In the genomic region with DNA sequence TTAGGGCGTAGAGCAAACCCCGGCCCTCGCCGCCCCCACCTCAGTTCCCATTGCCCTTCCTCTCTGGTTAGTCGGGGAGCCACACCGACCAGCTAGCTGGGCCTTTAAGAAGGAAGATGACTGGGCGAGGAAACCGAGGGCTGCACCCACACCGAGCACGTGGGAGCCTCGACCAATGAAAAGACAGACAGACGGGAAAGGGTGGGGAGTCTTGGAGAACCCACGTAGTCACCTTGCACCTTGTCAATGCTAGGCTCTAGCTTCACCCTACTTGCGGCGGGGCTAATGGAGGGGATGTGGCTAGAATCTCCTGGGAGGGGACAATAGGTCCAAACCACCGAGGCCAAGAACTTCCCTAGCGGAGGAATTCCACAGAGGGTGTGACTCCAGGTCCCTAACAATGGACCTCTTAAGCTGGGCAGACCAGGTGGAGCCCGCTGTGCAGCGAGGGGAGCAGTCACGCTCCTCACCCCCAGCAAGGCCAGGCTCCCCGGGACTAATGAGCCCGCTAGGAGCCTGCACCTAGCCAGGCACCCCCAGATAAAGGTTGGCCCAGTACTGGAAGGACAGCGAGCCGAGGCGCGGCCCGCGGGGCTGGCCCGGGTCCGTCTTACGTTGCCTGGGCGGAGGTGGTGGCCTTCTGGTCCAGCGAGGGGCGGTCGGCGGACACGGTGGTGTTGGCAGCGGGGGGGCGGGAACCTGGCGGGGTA, we compare ENCODE assay signal across 8 mouse cellular contexts. TPM values are rescaled to one million over a fixed set of nuclear protein-coding genes. Genes with fewer than 3 reads are reported as not detected.
DNase-seq lines count a peak whose midpoint lies in the region; ATAC-seq lines count a peak whose summit lies in the region.

No protein-coding gene starts in this region.

- peak; percentile 93 for DNase-seq in CD4-positive, CD25-positive, alpha-beta regulatory T cell, adult 2 months (ENCODE audit: low read depth, low spot score)
- DNase-seq in brain, embryonic 18.5 days (ENCODE audit: low read depth, low spot score): peak; percentile 69
- peak; percentile 90 for DNase-seq in liver
- DNase-seq in splenic B cell, adult 2 months (ENCODE audit: low read depth, low spot score): peak; percentile 91

- peak overlapping the region; percentile 67 for H3K9ac ChIP-seq in heart, embryonic 11.5 days (ENCODE audit: low read depth, low read length)
- peak overlapping the region; percentile 67 for H3K9ac ChIP-seq in kidney, embryonic 16.5 days (replicated peaks; ENCODE audit: low read length)

- peaks cover 17% of the 10 kb centered on the region for H3K27me3 ChIP-seq in heart, embryonic 11.5 days (ENCODE audit: control insufficient read depth, insufficient read depth, low read length)
- peaks cover 8% of the 10 kb centered on the region for H3K27me3 ChIP-seq in kidney, embryonic 16.5 days (ENCODE audit: insufficient read depth, low read length)
- H3K27me3 ChIP-seq in splenic B cell, adult 2 months (ENCODE audit: control insufficient read depth, insufficient read depth, low read length, poor library complexity, severe bottlenecking): no peaks in the 10 kb centered on the region

- H3K36me3 ChIP-seq in heart, embryonic 11.5 days (ENCODE audit: control insufficient read depth, insufficient read depth, low read length): peaks cover 5% of the 10 kb centered on the region
- peaks cover 6% of the 10 kb centered on the region for H3K36me3 ChIP-seq in kidney, embryonic 16.5 days (ENCODE audit: insufficient read depth, low read length)
- H3K36me3 ChIP-seq in splenic B cell, adult 2 months (ENCODE audit: control insufficient read depth, insufficient read depth, low read length, poor library complexity, severe bottlenecking): no peaks in the 10 kb centered on the region

- peak; percentile 93 for ATAC-seq in erythroid progenitor cell, adult 5-6 weeks (replicated peaks; ENCODE audit: low FRiP score, poor library complexity, severe bottlenecking)
- ATAC-seq in heart, embryonic 11.5 days (replicated peaks; ENCODE audit: insufficient number of reproducible peaks, low FRiP score, low TSS enrichment): peak; percentile 79
- peak; percentile 77 for ATAC-seq in kidney, embryonic 16.5 days (ENCODE audit: low FRiP score, low TSS enrichment)
- peak; percentile 80 for ATAC-seq in monocyte, adult 5-6 weeks (replicated peaks; ENCODE audit: insufficient number of reproducible peaks, low FRiP score, low TSS enrichment, poor library complexity, severe bottlenecking)

- no peaks in the 10 kb centered on the region for H3K9me3 ChIP-seq in heart, embryonic 11.5 days (replicated peaks; ENCODE audit: control insufficient read depth, low read length)
- H3K9me3 ChIP-seq in kidney, embryonic 16.5 days (ENCODE audit: low read length): no peaks in the 10 kb centered on the region

- WGBS in heart, embryonic 11.5 days (ENCODE audit: insufficient replicate concordance): under 1% methylated on average over 39 of the region's 40 CpGs
- under 1% methylated on average over 39 of the region's 40 CpGs for WGBS in kidney, embryonic 16.5 days

- H3K27ac ChIP-seq in heart, embryonic 11.5 days (ENCODE audit: low read depth, low read length): no peak overlapping the region
- peak overlapping the region; percentile 54 for H3K27ac ChIP-seq in kidney, embryonic 16.5 days (ENCODE audit: low read length)

- H3K4me2 ChIP-seq in heart, embryonic 11.5 days: peak overlapping the region; percentile 94
- peak overlapping the region; percentile 87 for H3K4me2 ChIP-seq in kidney, embryonic 16.5 days (replicated peaks; ENCODE audit: low read depth, low read length)

- H3K4me1 ChIP-seq in heart, embryonic 11.5 days (ENCODE audit: control insufficient read depth, insufficient read depth, low read length): peaks cover 27% of the 10 kb centered on the region
- H3K4me1 ChIP-seq in kidney, embryonic 16.5 days (ENCODE audit: insufficient read depth, low read length): peaks cover 44% of the 10 kb centered on the region

- peak overlapping the region; percentile 60 for H3K4me3 ChIP-seq in heart, embryonic 11.5 days (ENCODE audit: low read depth, low read length)
- peak overlapping the region; percentile 67 for H3K4me3 ChIP-seq in kidney, embryonic 16.5 days (ENCODE audit: low read length)

RNA-seq across cellular contexts. Expression of a gene that starts 3.1 kb away (rescaled TPM):
- 1.8 and 3.8 TPM in 2 replicates for total RNA-seq in erythroid progenitor cell, adult 5-6 weeks (2015; ENCODE audit: low replicate concordance)
- total RNA-seq in erythroid progenitor cell, adult 5-6 weeks (2017; ENCODE audit: low replicate concordance): 3.5 TPM in 2 replicates
- polyA plus RNA-seq in heart, embryonic 11.5 days (2014; fragmentation: Nextera tagmentation; extraction: Ambion mirVana): 7.9 TPM in 2 replicates
- polyA plus RNA-seq in kidney, embryonic 16.5 days (2015; fragmentation: Nextera tagmentation; extraction: Ambion mirVana): 21.3 and 22.5 TPM in 2 replicates
- 15.7 to 30.9 TPM (median 22.4 TPM) in 3 replicates for total RNA-seq in monocyte, adult 5-6 weeks (2017)

RNA-seq across cellular contexts. Expression of a gene that starts 10.9 kb away (rescaled TPM):
- not detected in 2 replicates for total RNA-seq in erythroid progenitor cell, adult 5-6 weeks (2015; ENCODE audit: low replicate concordance)
- total RNA-seq in erythroid progenitor cell, adult 5-6 weeks (2017; ENCODE audit: low replicate concordance): not detected in 2 replicates
- polyA plus RNA-seq in heart, embryonic 11.5 days (2014; fragmentation: Nextera tagmentation; extraction: Ambion mirVana): not detected in 2 replicates
- not detected in 2 replicates for polyA plus RNA-seq in kidney, embryonic 16.5 days (2015; fragmentation: Nextera tagmentation; extraction: Ambion mirVana)
- not detected in 3 replicates for total RNA-seq in monocyte, adult 5-6 weeks (2017)

RNA-seq across cellular contexts. Expression of a gene that starts 11.7 kb away (rescaled TPM):
- total RNA-seq in erythroid progenitor cell, adult 5-6 weeks (2015; ENCODE audit: low replicate concordance): 20.1 and 28.5 TPM in 2 replicates
- 30.0 and 31.4 TPM in 2 replicates for total RNA-seq in erythroid progenitor cell, adult 5-6 weeks (2017; ENCODE audit: low replicate concordance)
- polyA plus RNA-seq in heart, embryonic 11.5 days (2014; fragmentation: Nextera tagmentation; extraction: Ambion mirVana): 165 and 178 TPM in 2 replicates
- 175 and 179 TPM in 2 replicates for polyA plus RNA-seq in kidney, embryonic 16.5 days (2015; fragmentation: Nextera tagmentation; extraction: Ambion mirVana)
- 37.2 to 55.7 TPM (median 39.0 TPM) in 3 replicates for total RNA-seq in monocyte, adult 5-6 weeks (2017)

RNA-seq across cellular contexts. Expression of a gene that starts 45.9 kb away (rescaled TPM):
- 13.8 and 16.6 TPM in 2 replicates for total RNA-seq in erythroid progenitor cell, adult 5-6 weeks (2015; ENCODE audit: low replicate concordance)
- 5.5 TPM in 2 replicates for total RNA-seq in erythroid progenitor cell, adult 5-6 weeks (2017; ENCODE audit: low replicate concordance)
- polyA plus RNA-seq in heart, embryonic 11.5 days (2014; fragmentation: Nextera tagmentation; extraction: Ambion mirVana): 5.9 and 8.7 TPM in 2 replicates
- polyA plus RNA-seq in kidney, embryonic 16.5 days (2015; fragmentation: Nextera tagmentation; extraction: Ambion mirVana): 4.7 and 5.0 TPM in 2 replicates
- total RNA-seq in monocyte, adult 5-6 weeks (2017): not detected in 3 replicates
